In genomic region chr14:21678509-21679285, GRCm38 (mm10) we compare ENCODE assay signal across 8 mouse cellular contexts. TPM values are rescaled to one million over a fixed set of nuclear protein-coding genes. Genes with fewer than 3 reads are reported as not detected.
DNase-seq lines count a peak whose midpoint lies in the region; ATAC-seq and TF ChIP-seq lines count a peak whose summit lies in the region.
"Had no signal": no experiment of that assay in that cellular context is flagged by ENCODE, and none has a peak within 500 bp of the region (broad histone marks: within the 10 kb centered on the region; RNA-seq: fewer than 3 reads in every experiment).

No protein-coding gene starts in this region.

- no peaks in the 10 kb centered on the region for H3K36me3 ChIP-seq in ES-E14 (ENCODE audit: control insufficient read depth, insufficient read depth, low read length, poor library complexity, severe bottlenecking)
- no peaks in the 10 kb centered on the region for H3K36me3 ChIP-seq in liver, adult 2 months (ENCODE audit: control insufficient read depth, insufficient read depth, low read length)
- H3K36me3 ChIP-seq in small intestine, adult 2 months (ENCODE audit: control insufficient read depth, insufficient read depth, low read length), result no peaks in the 10 kb centered on the region
- H3K36me3 ChIP-seq: neural tube, embryonic 12.5 days had no signal

- TF ChIP-seq POLR2A in liver, adult 2 months (IDR thresholded peaks at IDR 0.05; ENCODE audit: extremely low read depth, insufficient read depth, low read length), result no peak
- no peak for TF ChIP-seq POLR2A in small intestine, adult 2 months (IDR thresholded peaks at IDR 0.05; ENCODE audit: low read depth, low read length)

- in situ Hi-C loops in ES-E14 (cut with MboI; ENCODE audit: low sequenced_read_pairs in 2 of 2, unreplicated experiment in 2 of 2), result no loop called here

- peak; percentile 33 for ATAC-seq in granulocyte monocyte progenitor cell, adult 5-6 weeks (replicated peaks; ENCODE audit: poor library complexity, severe bottlenecking)

- H3K27me3 ChIP-seq in liver, adult 2 months (ENCODE audit: control insufficient read depth, insufficient read depth, low read length), result no peaks in the 10 kb centered on the region
- no peaks in the 10 kb centered on the region for H3K27me3 ChIP-seq in small intestine, adult 2 months (ENCODE audit: control insufficient read depth, insufficient read depth, low read length)
- H3K27me3 ChIP-seq: neural tube, embryonic 12.5 days had no signal

- H3K9me3 ChIP-seq in ES-E14 (ENCODE audit: control insufficient read depth, insufficient read depth, low read depth, low read length), result no peaks in the 10 kb centered on the region
- H3K9me3 ChIP-seq: neural tube, embryonic 12.5 days had no signal

- H3K79me2 ChIP-seq in liver, adult 2 months (ENCODE audit: control insufficient read depth, insufficient read depth, low read length), result no peaks in the 10 kb centered on the region

- H3K4me1 ChIP-seq in ES-E14 (ENCODE audit: control insufficient read depth in 2 of 2, insufficient read depth in 2 of 2, low read length in 2 of 2, poor library complexity in 1 of 2), result peaks cover 0 to 2% of the 10 kb centered on the region in 2 experiments; a peak in 1 of 4 replicates
- no peaks in the 10 kb centered on the region for H3K4me1 ChIP-seq in liver, adult 2 months (ENCODE audit: control insufficient read depth, insufficient read depth, low read length)
- no peaks in the 10 kb centered on the region for H3K4me1 ChIP-seq in small intestine, adult 2 months (ENCODE audit: control insufficient read depth, insufficient read depth, insufficient read length, low read length)

- 49% methylated on average over 7 of the region's 7 CpGs for WGBS in liver, adult 2 months
- WGBS in small intestine, adult 2 months, result 44% methylated on average over 7 of the region's 7 CpGs

- no peak overlapping the region for H3K27ac ChIP-seq in ES-E14 (ENCODE audit: insufficient read depth, low read depth, low read length, poor library complexity, severe bottlenecking)
- H3K27ac ChIP-seq in liver, adult 2 months (replicated peaks; ENCODE audit: insufficient read depth, low read depth, low read length), result no peak overlapping the region
- no peak overlapping the region for H3K27ac ChIP-seq in small intestine, adult 2 months (ENCODE audit: insufficient read depth, low read depth, low read length)
- H3K27ac ChIP-seq: neural tube, embryonic 12.5 days had no signal

- DNase-seq in left cerebral cortex, adult 18-20 months (ENCODE audit: low spot score in 2 of 2), result peak; percentile 60 to 61
- DNase-seq in left cerebral cortex, adult 8-10 months (ENCODE audit: low spot score in 2 of 2), result no peak
- peak; percentile 67 for DNase-seq in ES-E14 (ENCODE audit: low read depth, low spot score)
- DNase-seq in adrenal gland, postnatal 36 days, result peak; percentile 72 to 80
- no peak for DNase-seq in liver, adult 2 months (ENCODE audit: extremely low read depth, low read depth, low spot score)

- H3K9ac ChIP-seq in ES-E14 (ENCODE audit: insufficient read depth, low read depth, low read length, poor library complexity, severe bottlenecking), result no peak overlapping the region
- H3K9ac ChIP-seq in liver, adult 2 months (ENCODE audit: low read depth, low read length), result no peak overlapping the region
- H3K9ac ChIP-seq: neural tube, embryonic 12.5 days had no signal

- no peak overlapping the region for H3K4me3 ChIP-seq in ES-E14 (ENCODE audit: insufficient read depth in 1 of 2, low read depth in 1 of 2, low read length in 2 of 2, poor library complexity in 1 of 2, severe bottlenecking in 1 of 2)
- H3K4me3 ChIP-seq in liver, adult 2 months (ENCODE audit: insufficient read depth, low read depth, low read length), result no peak overlapping the region
- H3K4me3 ChIP-seq in small intestine, adult 2 months (ENCODE audit: low read depth, low read length), result no peak overlapping the region
- H3K4me3 ChIP-seq: neural tube, embryonic 12.5 days had no signal

- peak; percentile 82 for TF ChIP-seq CTCF in liver, adult 2 months (IDR thresholded peaks at IDR 0.05; ENCODE audit: low read depth, low read length)
- peak; percentile 64; the same call in 1 of the 2 replicates for TF ChIP-seq CTCF in small intestine, adult 2 months (IDR thresholded peaks at IDR 0.05; ENCODE audit: extremely low read depth, insufficient read length, insufficient replicate concordance, low read depth, low read length)

TF ChIP-seq in ES-E14, 5 proteins besides CTCF, POLR2A, EP300 and RAD21:
- TF ChIP-seq ZC3H11A (IDR thresholded peaks at IDR 0.05; ENCODE audit: borderline replicate concordance, low read depth, low read length) (no peak), ZNF384 (IDR thresholded peaks at IDR 0.05; ENCODE audit: low read depth, low read length) (no peak), MAFK (IDR thresholded peaks at IDR 0.05; ENCODE audit: insufficient read depth, low read depth, low read length) (no peak), HCFC1 (IDR thresholded peaks at IDR 0.05; ENCODE audit: borderline replicate concordance, insufficient read depth, low read length) (no peak), CHD2 (IDR thresholded peaks at IDR 0.05; ENCODE audit: low read depth, low read length) (no peak)

RNA-seq across cellular contexts. Expression of gene Dupd1, which starts 35.7 kb away (rescaled TPM):
- under 1 TPM in 1 of 2 experiments, not detected in 1; 0.66 TPM for total RNA-seq in left cerebral cortex, adult 18-20 months (2021)
- total RNA-seq in left cerebral cortex, adult 8-10 months (2022), result not detected
- total RNA-seq in ES-E14 (2012; rRNA removed), result not detected in 2 replicates
- total RNA-seq in adrenal gland, postnatal 36 days (2021), result 1 to 10 TPM in 1 of 2 experiments, under 1 TPM in 1; 0.23 to 1.2 TPM
- not detected in 2 replicates for total RNA-seq in granulocyte monocyte progenitor cell, adult 5-6 weeks (2014; fragmentation: Nextera tagmentation)
- total RNA-seq in granulocyte monocyte progenitor cell, adult 5-6 weeks (2017), result not detected in 2 replicates
- not detected in 2 replicates for total RNA-seq in liver, adult 2 months (2014; rRNA removed)
- not detected in 2 replicates for polyA plus RNA-seq in liver, adult 2 months (2012; rRNA removed)
- polyA plus RNA-seq in small intestine, adult 2 months (2012; rRNA removed), result not detected in 2 replicates
- polyA plus RNA-seq: neural tube, embryonic 12.5 days had no signal

Comparison
In these comparisons a context has a peak if more than half of its experiments do, and no peak if none do; other contexts are left out.
1. DNase-seq: peak in left cerebral cortex, adult 18-20 months (2 of 2), ES-E14 (single experiment) and adrenal gland, postnatal 36 days (2 of 2); none in left cerebral cortex, adult 8-10 months (0 of 2) and liver, adult 2 months (single experiment).